Mouse (Mus musculus): ENCODE measurements around the gene Gnas.

DNA sequence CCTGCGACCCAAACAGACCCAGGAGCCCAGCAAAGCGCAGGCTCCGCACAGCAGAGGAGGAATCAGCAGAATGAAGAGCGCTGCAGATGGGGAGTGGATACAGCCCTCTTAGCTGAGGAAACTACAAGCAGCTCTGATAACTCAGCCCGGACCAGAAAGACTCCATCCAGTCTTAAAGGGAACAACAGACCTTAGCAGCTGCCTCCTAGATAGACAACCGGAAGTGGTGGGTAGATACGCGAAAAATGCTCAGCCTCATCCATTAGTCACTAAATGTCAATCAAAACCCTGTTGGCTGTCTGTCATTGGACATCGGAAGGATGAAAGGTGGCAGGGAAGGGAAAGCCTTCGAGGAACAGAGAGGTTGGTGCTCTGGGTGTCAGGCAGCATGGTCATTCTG, 82.5 kb downstream of the Gnas start:
- TF ChIP-seq POLR2A (IDR thresholded peaks at IDR 0.05; ENCODE audit: borderline replicate concordance, control insufficient read depth, low read depth, low read length) (no peak), CTCF (IDR thresholded peaks at IDR 0.05; ENCODE audit: control insufficient read depth, insufficient read depth, low read length) (no peak)
